Mouse (Mus musculus): ENCODE measurements around the gene Lcn3. TPM values are rescaled to one million over a fixed set of nuclear protein-coding genes. Genes with fewer than 3 reads are reported as not detected.
"Not testable (repeated sequence)": the region's sequence is repeated elsewhere in the genome, so short reads cannot be mapped to it uniquely, and the experiment has no call there.

The Lcn3 gene
- polyA plus RNA-seq (2014; fragmentation: Nextera tagmentation; extraction: Ambion mirVana) = not detected in 2 replicates

GRCm38 (mm10) chr2:25765269-25765668, at the start of gene Lcn3:
TSS of gene Lcn3 (plus strand) at chr2:25765569.
- Histone ChIP-seq H3K27ac (replicated peaks; ENCODE audit: low read depth, low read length) (no peak within 1 kb of the TSS), H3K9me3 (replicated peaks; ENCODE audit: control insufficient read depth, low read length) (no peaks in the 10 kb centered on the region), H3K36me3 (replicated peaks; ENCODE audit: control insufficient read depth, insufficient read depth, low read depth, low read length) (no peaks in the 10 kb centered on the region), H3K9ac (replicated peaks; ENCODE audit: low read length) (no peak within 1 kb of the TSS), H3K4me2 (ENCODE audit: low read depth, low read length) (no peak within 1 kb of the TSS), H3K27me3 (ENCODE audit: control insufficient read depth, insufficient read depth, low read length) (no peaks in the 10 kb centered on the region), H3K4me1 (ENCODE audit: control insufficient read depth, insufficient read depth, low read length) (no peaks in the 10 kb centered on the region), H3K4me3 (ENCODE audit: low read depth, low read length) (no peak within 1 kb of the TSS)
- DNase-seq (ENCODE audit: low spot score) = no peak
- no peak for ATAC-seq (replicated peaks; ENCODE audit: insufficient number of reproducible peaks, low FRiP score, low TSS enrichment, low read depth)
- 53% methylated on average over 2 of the region's 2 CpGs for WGBS

GRCm38 (mm10) chr2:25717222-25717621, 48.1 kb upstream of the Lcn3 start:
- no peak overlapping the region for H3K4me2 ChIP-seq (ENCODE audit: low read depth, low read length)
- H3K36me3 ChIP-seq (replicated peaks; ENCODE audit: control insufficient read depth, insufficient read depth, low read depth, low read length) = no peaks in the 10 kb centered on the region
- H3K27me3 ChIP-seq (ENCODE audit: control insufficient read depth, insufficient read depth, low read length) = no peaks in the 10 kb centered on the region
- H3K4me1 ChIP-seq (ENCODE audit: control insufficient read depth, insufficient read depth, low read length) = no peaks in the 10 kb centered on the region
- no peak overlapping the region for H3K4me3 ChIP-seq (ENCODE audit: low read depth, low read length)
- no peak for ATAC-seq (replicated peaks; ENCODE audit: insufficient number of reproducible peaks, low FRiP score, low TSS enrichment, low read depth)
- H3K27ac ChIP-seq (replicated peaks; ENCODE audit: low read depth, low read length) = no peak overlapping the region
- H3K9ac ChIP-seq (replicated peaks; ENCODE audit: low read length) = no peak overlapping the region
- DNase-seq (ENCODE audit: low spot score) = no peak
- no peaks in the 10 kb centered on the region for H3K9me3 ChIP-seq (replicated peaks; ENCODE audit: control insufficient read depth, low read length)

- 46% methylated on average over 2 of the region's 2 CpGs for WGBS
- ATAC-seq (replicated peaks; ENCODE audit: insufficient number of reproducible peaks, low FRiP score, low TSS enrichment, low read depth) = no peak
Measured at GRCm38 (mm10) chr2:25733199-25733930, 32.0 kb upstream of the Lcn3 start.

GRCm38 (mm10) chr2:25736709-25737108, 28.7 kb upstream of the Lcn3 start, which contains the start of gene Obp2b:
TSS of gene Obp2b (plus strand) at chr2:25737009.
- H3K27me3 ChIP-seq (ENCODE audit: control insufficient read depth, insufficient read depth, low read length); H3K9me3 ChIP-seq (replicated peaks; ENCODE audit: control insufficient read depth, low read length); H3K4me2 ChIP-seq (ENCODE audit: low read depth, low read length); H3K4me1 ChIP-seq (ENCODE audit: control insufficient read depth, insufficient read depth, low read length); ATAC-seq (replicated peaks; ENCODE audit: insufficient number of reproducible peaks, low FRiP score, low TSS enrichment, low read depth); H3K36me3 ChIP-seq (replicated peaks; ENCODE audit: control insufficient read depth, insufficient read depth, low read depth, low read length); H3K4me3 ChIP-seq (ENCODE audit: low read depth, low read length); H3K27ac ChIP-seq (replicated peaks; ENCODE audit: low read depth, low read length); H3K9ac ChIP-seq (replicated peaks; ENCODE audit: low read length); DNase-seq (ENCODE audit: low spot score): not testable (repeated sequence)
- WGBS = 84% methylated on average over 3 of the region's 3 CpGs

More at GRCm38 (mm10) chr2:25733199-25733930, 32.0 kb upstream of the Lcn3 start:
- Histone ChIP-seq H3K36me3 (replicated peaks; ENCODE audit: control insufficient read depth, insufficient read depth, low read depth, low read length) (no peaks in the 10 kb centered on the region), H3K9ac (replicated peaks; ENCODE audit: low read length) (no peak overlapping the region), H3K27ac (replicated peaks; ENCODE audit: low read depth, low read length) (no peak overlapping the region), H3K4me3 (ENCODE audit: low read depth, low read length) (no peak overlapping the region), H3K4me1 (ENCODE audit: control insufficient read depth, insufficient read depth, low read length) (no peaks in the 10 kb centered on the region), H3K4me2 (ENCODE audit: low read depth, low read length) (no peak overlapping the region), H3K27me3 (ENCODE audit: control insufficient read depth, insufficient read depth, low read length) (no peaks in the 10 kb centered on the region), H3K9me3 (replicated peaks; ENCODE audit: control insufficient read depth, low read length) (no peaks in the 10 kb centered on the region)
- DNase-seq (ENCODE audit: low spot score) = no peak

- Histone ChIP-seq H3K27me3 (ENCODE audit: control insufficient read depth, insufficient read depth, low read length) (no peaks in the 10 kb centered on the region), H3K4me1 (ENCODE audit: control insufficient read depth, insufficient read depth, low read length) (no peaks in the 10 kb centered on the region), H3K27ac (replicated peaks; ENCODE audit: low read depth, low read length) (no peak overlapping the region), H3K9ac (replicated peaks; ENCODE audit: low read length) (no peak overlapping the region), H3K36me3 (replicated peaks; ENCODE audit: control insufficient read depth, insufficient read depth, low read depth, low read length) (no peaks in the 10 kb centered on the region), H3K9me3 (replicated peaks; ENCODE audit: control insufficient read depth, low read length) (no peaks in the 10 kb centered on the region), H3K4me3 (ENCODE audit: low read depth, low read length) (no peak overlapping the region), H3K4me2 (ENCODE audit: low read depth, low read length) (no peak overlapping the region)
- DNase-seq (ENCODE audit: low spot score) (no peak), ATAC-seq (replicated peaks; ENCODE audit: insufficient number of reproducible peaks, low FRiP score, low TSS enrichment, low read depth) (no peak)
- 56% methylated on average over 1 of the region's 1 CpGs for WGBS
Measured at GRCm38 (mm10) chr2:25741671-25742070, 23.7 kb upstream of the Lcn3 start.

- ATAC-seq (replicated peaks; ENCODE audit: insufficient number of reproducible peaks, low FRiP score, low TSS enrichment, low read depth) (no peak), DNase-seq (ENCODE audit: low spot score) (no peak)
- no peak overlapping the region for H3K9ac ChIP-seq (replicated peaks; ENCODE audit: low read length)
- no peaks in the 10 kb centered on the region for H3K36me3 ChIP-seq (replicated peaks; ENCODE audit: control insufficient read depth, insufficient read depth, low read depth, low read length)
- no peaks in the 10 kb centered on the region for H3K9me3 ChIP-seq (replicated peaks; ENCODE audit: control insufficient read depth, low read length)
- 80% methylated on average over 1 of the region's 1 CpGs for WGBS
- H3K4me3 ChIP-seq (ENCODE audit: low read depth, low read length) = no peak overlapping the region
- no peak overlapping the region for H3K27ac ChIP-seq (replicated peaks; ENCODE audit: low read depth, low read length)
- H3K27me3 ChIP-seq (ENCODE audit: control insufficient read depth, insufficient read depth, low read length) = no peaks in the 10 kb centered on the region
- H3K4me2 ChIP-seq (ENCODE audit: low read depth, low read length) = no peak overlapping the region
- H3K4me1 ChIP-seq (ENCODE audit: control insufficient read depth, insufficient read depth, low read length) = no peaks in the 10 kb centered on the region
Measured at GRCm38 (mm10) chr2:25754201-25754600, 11.2 kb upstream of the Lcn3 start.

GRCm38 (mm10) chr2:25758064-25758625, 7.2 kb upstream of the Lcn3 start:
- DNase-seq (ENCODE audit: low spot score) = no peak
- Histone ChIP-seq H3K4me1 (ENCODE audit: control insufficient read depth, insufficient read depth, low read length) (no peaks in the 10 kb centered on the region), H3K9ac (replicated peaks; ENCODE audit: low read length) (no peak overlapping the region), H3K4me3 (ENCODE audit: low read depth, low read length) (no peak overlapping the region), H3K36me3 (replicated peaks; ENCODE audit: control insufficient read depth, insufficient read depth, low read depth, low read length) (no peaks in the 10 kb centered on the region), H3K4me2 (ENCODE audit: low read depth, low read length) (no peak overlapping the region), H3K9me3 (replicated peaks; ENCODE audit: control insufficient read depth, low read length) (no peaks in the 10 kb centered on the region), H3K27me3 (ENCODE audit: control insufficient read depth, insufficient read depth, low read length) (no peaks in the 10 kb centered on the region), H3K27ac (replicated peaks; ENCODE audit: low read depth, low read length) (no peak overlapping the region)
- WGBS = 26% methylated on average over 4 of the region's 4 CpGs
- no peak for ATAC-seq (replicated peaks; ENCODE audit: insufficient number of reproducible peaks, low FRiP score, low TSS enrichment, low read depth)

- H3K4me1 ChIP-seq (ENCODE audit: control insufficient read depth, insufficient read depth, low read length) = no peaks in the 10 kb centered on the region
- H3K4me2 ChIP-seq (ENCODE audit: low read depth, low read length) = no peak overlapping the region
- no peak overlapping the region for H3K9ac ChIP-seq (replicated peaks; ENCODE audit: low read length)
- no peak for ATAC-seq (replicated peaks; ENCODE audit: insufficient number of reproducible peaks, low FRiP score, low TSS enrichment, low read depth)
- no peak for DNase-seq (ENCODE audit: low spot score)
- no peak overlapping the region for H3K4me3 ChIP-seq (ENCODE audit: low read depth, low read length)
- no peaks in the 10 kb centered on the region for H3K9me3 ChIP-seq (replicated peaks; ENCODE audit: control insufficient read depth, low read length)
- H3K27ac ChIP-seq (replicated peaks; ENCODE audit: low read depth, low read length) = no peak overlapping the region
- no peaks in the 10 kb centered on the region for H3K27me3 ChIP-seq (ENCODE audit: control insufficient read depth, insufficient read depth, low read length)
- WGBS = 75% methylated on average over 4 of the region's 4 CpGs
- no peaks in the 10 kb centered on the region for H3K36me3 ChIP-seq (replicated peaks; ENCODE audit: control insufficient read depth, insufficient read depth, low read depth, low read length)
Measured at GRCm38 (mm10) chr2:25767764-25768163, 2.4 kb downstream of the Lcn3 start.
